Mouse (Mus musculus): ENCODE data around the gene Fggy. TPM values are rescaled to one million over a fixed set of nuclear protein-coding genes. Genes with fewer than 3 reads are reported as not detected.
A peak's percentile ranks its signal among the peaks of the same experiment; 100 is the strongest.

Gene Fggy
- total and polyA plus RNA-seq, 2 experiments: 99.5 to 189 TPM

DNA sequence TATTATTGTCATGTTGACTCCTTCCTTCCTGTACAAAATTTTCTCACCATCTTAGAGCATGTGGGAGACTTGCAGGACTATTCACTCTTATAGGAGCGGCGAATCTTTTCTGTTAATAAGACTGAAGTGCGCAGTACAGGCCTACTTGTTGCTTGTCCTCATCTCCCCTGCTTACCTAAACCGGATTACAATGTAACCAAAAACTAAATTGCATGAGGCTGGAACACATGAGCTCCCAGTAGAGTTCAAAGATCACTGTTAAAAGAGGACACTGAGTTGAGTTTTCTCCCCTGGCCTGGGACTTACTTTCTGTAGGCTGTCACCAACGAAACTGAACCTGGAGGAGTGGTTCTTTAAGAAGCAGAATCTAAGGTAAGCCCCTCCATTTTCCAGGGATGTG lies 21.9 kb downstream of the Fggy start:
- Histone ChIP-seq H3K4me3 (ENCODE audit: insufficient read depth, low read depth, low read length) (peak overlapping the region; percentile 98), H3K27ac (replicated peaks; ENCODE audit: insufficient read depth, low read depth, low read length) (peak overlapping the region; percentile 97)
- TF ChIP-seq CTCF (IDR thresholded peaks at IDR 0.05; ENCODE audit: low read depth, low read length): no peak
- TF ChIP-seq POLR2A (IDR thresholded peaks at IDR 0.05; ENCODE audit: extremely low read depth, insufficient read depth, low read length): no peak

DNA sequence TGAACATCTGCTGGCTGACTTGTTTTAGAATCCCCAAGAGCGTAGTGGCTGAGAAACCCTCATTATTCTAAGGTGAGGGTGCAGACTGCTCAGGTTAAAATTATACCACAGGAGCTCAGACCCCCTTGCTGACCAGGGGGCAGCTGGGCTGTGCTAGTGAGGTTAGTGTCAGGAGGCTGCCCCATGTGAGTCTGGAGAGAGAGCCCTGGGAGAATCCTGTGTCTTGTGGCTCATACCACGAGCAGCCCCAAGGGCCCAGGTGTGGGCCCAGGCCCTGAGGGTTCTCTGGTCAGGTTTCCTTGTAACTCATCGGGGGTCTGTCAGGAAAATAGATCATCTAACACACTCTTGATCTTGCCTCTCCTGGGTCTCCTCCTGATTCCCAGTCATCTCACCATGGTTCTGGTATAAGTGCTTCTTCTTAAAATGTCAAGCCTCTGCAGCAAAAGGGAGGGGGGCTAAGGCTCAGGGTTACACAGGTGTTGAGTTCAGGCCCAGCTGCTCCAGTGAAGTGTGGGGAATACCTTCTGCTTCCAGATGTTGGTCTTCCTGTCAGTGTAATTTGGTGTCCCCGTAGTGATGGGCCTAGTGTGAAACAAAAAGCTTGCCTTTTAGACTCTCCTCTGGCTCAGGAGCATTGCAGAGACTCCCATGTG lies 26.9 kb downstream of the Fggy start:
- H3K4me1 ChIP-seq (ENCODE audit: control insufficient read depth, insufficient read depth, low read length): peaks cover 44% of the 10 kb centered on the region
- no peak overlapping the region for H3K27ac ChIP-seq (replicated peaks; ENCODE audit: insufficient read depth, low read depth, low read length)
- DNase-seq (ENCODE audit: extremely low read depth, low read depth, low spot score): no peak
- H3K27me3 ChIP-seq (ENCODE audit: control insufficient read depth, insufficient read depth, low read length): no peaks in the 10 kb centered on the region
- peaks cover 43% of the 10 kb centered on the region; the same call in 1 of the 2 replicates for H3K79me2 ChIP-seq (ENCODE audit: control insufficient read depth, insufficient read depth, low read length)
- WGBS: 89% methylated on average over 4 of the region's 4 CpGs
- 0 out of 2 replicates have a peak, but pooled peaks cover 3% of the 10 kb centered on the region for H3K36me3 ChIP-seq (ENCODE audit: control insufficient read depth, insufficient read depth, low read length)
- H3K9ac ChIP-seq (ENCODE audit: low read depth, low read length): no peak overlapping the region
- TF ChIP-seq CTCF (IDR thresholded peaks at IDR 0.05; ENCODE audit: low read depth, low read length): no peak
- TF ChIP-seq POLR2A (IDR thresholded peaks at IDR 0.05; ENCODE audit: extremely low read depth, insufficient read depth, low read length): no peak
- no peak overlapping the region for H3K4me3 ChIP-seq (ENCODE audit: insufficient read depth, low read depth, low read length)

More for the DNA sequence above, 21.9 kb downstream of the Fggy start:
- peaks cover 24% of the 10 kb centered on the region; the same call in 1 of the 2 replicates for H3K79me2 ChIP-seq (ENCODE audit: control insufficient read depth, insufficient read depth, low read length)
- DNase-seq (ENCODE audit: extremely low read depth, low read depth, low spot score): peak; percentile 97
- no peaks in the 10 kb centered on the region for H3K36me3 ChIP-seq (ENCODE audit: control insufficient read depth, insufficient read depth, low read length)
- peak overlapping the region; percentile 96 for H3K9ac ChIP-seq (ENCODE audit: low read depth, low read length)
- WGBS: 23% methylated on average over 5 of the region's 5 CpGs
- H3K27me3 ChIP-seq (ENCODE audit: control insufficient read depth, insufficient read depth, low read length): no peaks in the 10 kb centered on the region
- peaks cover 22% of the 10 kb centered on the region; the same call in 1 of the 2 replicates for H3K4me1 ChIP-seq (ENCODE audit: control insufficient read depth, insufficient read depth, low read length)

DNA sequence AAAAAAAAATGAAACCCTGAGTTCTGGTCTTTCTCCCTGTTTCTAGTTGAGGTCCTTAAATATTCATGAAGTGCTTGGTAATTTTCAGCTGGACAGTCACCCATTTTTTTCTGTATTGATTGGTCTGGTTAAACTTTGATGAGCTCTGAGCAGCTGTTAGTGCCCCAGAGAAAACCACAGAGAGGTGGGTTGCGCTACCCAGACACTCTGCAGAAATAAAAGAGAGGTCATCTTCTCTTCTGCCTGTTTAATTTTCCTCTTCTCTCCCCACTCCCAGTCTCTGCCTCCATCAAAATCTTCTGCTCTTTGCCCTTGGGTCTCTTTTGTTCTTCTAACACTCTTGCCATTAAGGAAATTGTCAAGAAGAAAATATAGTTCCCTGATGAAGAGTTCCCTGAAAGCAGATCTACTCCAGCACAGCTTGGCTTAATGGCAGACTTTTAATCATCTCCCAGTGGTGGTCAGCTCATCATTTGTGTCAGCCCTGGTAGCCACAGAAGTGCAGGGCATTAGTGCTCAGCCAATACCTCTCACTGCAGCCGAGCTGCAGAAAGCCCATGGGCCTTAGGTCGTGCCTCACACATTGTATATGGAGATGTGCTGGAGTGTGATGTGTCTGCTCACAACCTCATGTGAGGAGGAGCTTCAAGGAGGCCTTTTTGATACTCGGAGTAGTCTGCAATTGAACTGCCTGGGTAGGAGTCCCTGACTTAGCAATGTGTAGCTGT lies 29.1 kb downstream of the Fggy start:
- TF ChIP-seq POLR2A (IDR thresholded peaks at IDR 0.05; ENCODE audit: extremely low read depth, insufficient read depth, low read length) (no peak), CTCF (IDR thresholded peaks at IDR 0.05; ENCODE audit: low read depth, low read length) (no peak)
- no peak overlapping the region for H3K9ac ChIP-seq (ENCODE audit: low read depth, low read length)
- DNase-seq (ENCODE audit: extremely low read depth, low read depth, low spot score): peak; percentile 89
- no peak overlapping the region for H3K4me3 ChIP-seq (ENCODE audit: insufficient read depth, low read depth, low read length)
- H3K27me3 ChIP-seq (ENCODE audit: control insufficient read depth, insufficient read depth, low read length): no peaks in the 10 kb centered on the region
- H3K36me3 ChIP-seq (ENCODE audit: control insufficient read depth, insufficient read depth, low read length): 0 out of 2 replicates have a peak, but pooled peaks cover 5% of the 10 kb centered on the region
- H3K4me1 ChIP-seq (ENCODE audit: control insufficient read depth, insufficient read depth, low read length): peaks cover 46% of the 10 kb centered on the region
- H3K79me2 ChIP-seq (ENCODE audit: control insufficient read depth, insufficient read depth, low read length): peaks cover 46% of the 10 kb centered on the region; the same call in 1 of the 2 replicates
- H3K27ac ChIP-seq (replicated peaks; ENCODE audit: insufficient read depth, low read depth, low read length): peak overlapping the region; percentile 13
- WGBS: 48% methylated on average over 4 of the region's 4 CpGs

DNA sequence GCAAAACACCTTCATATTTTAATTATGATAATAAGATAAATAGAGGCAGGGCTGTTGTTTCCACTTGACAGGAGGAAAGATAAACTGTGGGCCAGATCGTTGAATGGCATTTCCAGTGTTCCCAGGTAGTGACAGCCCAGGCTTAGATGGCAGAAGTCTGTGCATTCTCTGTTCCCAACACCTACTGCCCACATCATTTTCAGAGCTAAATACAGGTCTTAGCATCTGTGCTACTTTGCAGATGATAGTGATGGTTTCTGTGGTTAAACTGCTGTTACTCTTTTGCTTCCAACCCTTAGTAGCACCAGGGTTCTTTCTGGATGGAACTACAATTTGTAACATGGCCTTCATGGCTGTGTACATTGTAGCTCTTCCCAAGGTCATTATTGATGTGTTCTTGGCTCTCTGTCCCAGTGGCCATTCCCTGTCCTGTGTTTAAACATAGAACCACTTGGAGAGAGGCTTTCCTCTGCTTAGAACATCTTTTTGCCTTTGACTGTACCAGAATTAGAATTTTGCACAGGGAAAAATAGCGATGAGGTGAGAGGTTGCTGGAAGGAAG lies 31.5 kb downstream of the Fggy start:
- H3K36me3 ChIP-seq (ENCODE audit: control insufficient read depth, insufficient read depth, low read length): 0 out of 2 replicates have a peak, but pooled peaks cover 5% of the 10 kb centered on the region
- TF ChIP-seq CTCF (IDR thresholded peaks at IDR 0.05; ENCODE audit: low read depth, low read length) (no peak), POLR2A (IDR thresholded peaks at IDR 0.05; ENCODE audit: extremely low read depth, insufficient read depth, low read length) (no peak)
- H3K27ac ChIP-seq (replicated peaks; ENCODE audit: insufficient read depth, low read depth, low read length): peak overlapping the region; percentile 71
- H3K4me1 ChIP-seq (ENCODE audit: control insufficient read depth, insufficient read depth, low read length): peaks cover 39% of the 10 kb centered on the region
- H3K4me3 ChIP-seq (ENCODE audit: insufficient read depth, low read depth, low read length): no peak overlapping the region
- H3K79me2 ChIP-seq (ENCODE audit: control insufficient read depth, insufficient read depth, low read length): peaks cover 31% of the 10 kb centered on the region; the same call in 1 of the 2 replicates
- WGBS: 27% methylated on average over 2 of the region's 2 CpGs
- peak; percentile 97 for DNase-seq (ENCODE audit: extremely low read depth, low read depth, low spot score)
- no peaks in the 10 kb centered on the region for H3K27me3 ChIP-seq (ENCODE audit: control insufficient read depth, insufficient read depth, low read length)
- no peak overlapping the region for H3K9ac ChIP-seq (ENCODE audit: low read depth, low read length)

DNA sequence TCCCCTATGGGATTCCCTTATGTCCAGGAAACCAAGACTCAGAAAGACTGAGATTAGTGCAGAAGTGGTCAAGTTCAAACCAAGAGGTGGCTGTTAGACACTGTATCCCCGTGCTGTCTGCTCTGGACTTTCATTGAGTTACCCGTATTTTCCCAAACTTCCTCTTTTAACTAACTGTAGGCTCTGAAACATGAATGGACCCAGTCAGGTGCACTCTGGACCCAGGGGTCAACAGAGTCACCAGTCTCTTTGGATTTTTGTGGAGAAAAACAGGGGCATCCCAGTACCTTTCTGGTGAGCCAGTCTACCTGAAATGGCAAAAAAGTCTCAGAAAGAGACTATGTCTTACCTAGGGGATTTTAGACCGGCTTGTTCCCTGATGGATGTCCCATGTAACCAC lies 33.6 kb downstream of the Fggy start:
- TF ChIP-seq CTCF (IDR thresholded peaks at IDR 0.05; ENCODE audit: low read depth, low read length) (no peak), POLR2A (IDR thresholded peaks at IDR 0.05; ENCODE audit: extremely low read depth, insufficient read depth, low read length) (no peak)
- no peak overlapping the region for H3K4me3 ChIP-seq (ENCODE audit: insufficient read depth, low read depth, low read length)
- H3K27me3 ChIP-seq (ENCODE audit: control insufficient read depth, insufficient read depth, low read length): no peaks in the 10 kb centered on the region
- H3K4me1 ChIP-seq (ENCODE audit: control insufficient read depth, insufficient read depth, low read length): peaks cover 33% of the 10 kb centered on the region
- H3K79me2 ChIP-seq (ENCODE audit: control insufficient read depth, insufficient read depth, low read length): peaks cover 23% of the 10 kb centered on the region; the same call in 1 of the 2 replicates
- H3K36me3 ChIP-seq (ENCODE audit: control insufficient read depth, insufficient read depth, low read length): 0 out of 2 replicates have a peak, but pooled peaks cover 5% of the 10 kb centered on the region
- no peak overlapping the region for H3K9ac ChIP-seq (ENCODE audit: low read depth, low read length)
- peak; percentile 68 for DNase-seq (ENCODE audit: extremely low read depth, low read depth, low spot score)
- peak overlapping the region; percentile 23 for H3K27ac ChIP-seq (replicated peaks; ENCODE audit: insufficient read depth, low read depth, low read length)
- 42% methylated on average over 3 of the region's 3 CpGs for WGBS
